Mouse (Mus musculus): ENCODE results near the gene Pate2.

- TF ChIP-seq CTCF (IDR thresholded peaks at IDR 0.05) = no peak
- no peak for TF ChIP-seq EP300 (IDR thresholded peaks at IDR 0.05; ENCODE audit: insufficient read depth, low read depth, low read length)
- no peak for TF ChIP-seq POLR2A (IDR thresholded peaks at IDR 0.05; ENCODE audit: insufficient read depth, low read depth, low read length)
Measured at GRCm38 (mm10) chr9:35548455-35548854, 21.6 kb upstream of the Pate2 start.

Data from heart, adult 2 months (tissue).